Mouse (Mus musculus) MEL (cell line): ENCODE data around the gene Sinhcaf. TPM values are rescaled to one million over a fixed set of nuclear protein-coding genes. Genes with fewer than 3 reads are reported as not detected.

Source experiments
- DNase-seq: peaks from one replicate; pipeline ENCODE4 v3.0.0; 2011; ENCODE audit warnings: low read depth, low spot score
- H3K27ac ChIP-seq: 2 replicates; pipeline ENCODE4 v1.5.1; 2012; ENCODE audit warnings: low read depth, mild to moderate bottlenecking, control low read depth, low read length, moderate library complexity; ENCODE audit not compliant: control insufficient read depth
- H3K27me3 ChIP-seq, 2 experiments: fragments of 150-350 bp in 1 of 2; sonication (generic) in 1 of 2; 2 replicates each; pipeline ENCODE4 v1.6.1; 2012; ENCODE audit warnings: low read length in 2 of 2, mild to moderate bottlenecking in 2 of 2, improper control_type of control experiment in 1 of 2, moderate library complexity in 1 of 2; ENCODE audit not compliant: insufficient read depth in 2 of 2, control insufficient read depth in 1 of 2
- H3K36me3 ChIP-seq, 2 experiments: 2 replicates each; pipeline ENCODE4 v1.6.1; 2012 to 2014; ENCODE audit warnings: low read length in 2 of 2, improper control_type of control experiment in 1 of 2, inconsistent platforms in 1 of 2, mild to moderate bottlenecking in 1 of 2; ENCODE audit not compliant: insufficient read depth in 2 of 2, control insufficient read depth in 1 of 2
- H3K4me1 ChIP-seq, 2 experiments: fragments of 150-350 bp in 1 of 2; sonication (generic) in 1 of 2; 2 replicates each; pipeline ENCODE4 v1.6.1; 2012; ENCODE audit warnings: low read length in 2 of 2, improper control_type of control experiment in 1 of 2, mild to moderate bottlenecking in 1 of 2; ENCODE audit not compliant: insufficient read depth in 2 of 2, control insufficient read depth in 1 of 2
- H3K4me3 ChIP-seq, 2 experiments: fragments of 150-350 bp in 1 of 2; sonication (generic) in 1 of 2; 2 replicates each; pipeline ENCODE4 v1.5.1; 2012; ENCODE audit warnings: low read depth in 2 of 2, low read length in 2 of 2, mild to moderate bottlenecking in 2 of 2, moderate library complexity in 2 of 2, control low read depth in 1 of 2, improper control_type of control experiment in 1 of 2; ENCODE audit not compliant: control insufficient read depth in 1 of 2, insufficient read depth in 1 of 2
- H3K79me2 ChIP-seq: 2 replicates; pipeline ENCODE4 v1.6.1; 2012; ENCODE audit warnings: mild to moderate bottlenecking, low read length, moderate library complexity; ENCODE audit not compliant: control insufficient read depth, poor library complexity, insufficient read depth
- H3K9ac ChIP-seq: 2 replicates; pipeline ENCODE4 v1.6.1; 2012; ENCODE audit warnings: low read depth, mild to moderate bottlenecking, control low read depth, low read length, moderate library complexity; ENCODE audit not compliant: control insufficient read depth, poor library complexity, severe bottlenecking
- H3K9me3 ChIP-seq: fragments of 150-350 bp; sonication (generic); replicated peaks from 2 replicates; pipeline ENCODE4 v1.6.1; 2012; ENCODE audit warnings: mild to moderate bottlenecking, low read length, improper control_type of control experiment, moderate library complexity; ENCODE audit not compliant: insufficient read depth
- CHD2 ChIP-seq: IDR thresholded peaks from 2 replicates; pipeline ENCODE4 v1.6.1; 2011; ENCODE audit warnings: low read length, improper control_type of control experiment
- HCFC1 ChIP-seq: IDR thresholded peaks from 2 replicates; pipeline ENCODE4 v1.6.1; 2012; ENCODE audit warnings: low read depth, mild to moderate bottlenecking, inconsistent platforms, low read length, improper control_type of control experiment, moderate library complexity
- JUND ChIP-seq: IDR thresholded peaks from 2 replicates; pipeline ENCODE4 v1.6.1; 2011; ENCODE audit warnings: low read depth, mild to moderate bottlenecking, improper control_type of control experiment, low read length
- KAT2A ChIP-seq: conservative IDR thresholded peaks from 2 replicates; pipeline ENCODE4 v1.6.1; 2012; ENCODE audit warnings: low read depth, low read length, improper control_type of control experiment, inconsistent platforms
- MAX ChIP-seq: IDR thresholded peaks from 2 replicates; pipeline ENCODE4 v1.6.1; 2011; ENCODE audit warnings: low read length, improper control_type of control experiment
- POLR2AphosphoS2 ChIP-seq: IDR thresholded peaks from 2 replicates; pipeline ENCODE4 v1.6.1; 2011; ENCODE audit warnings: low read length, improper control_type of control experiment
- SIN3A ChIP-seq: IDR thresholded peaks from 2 replicates; pipeline ENCODE4 v1.6.1; 2012; ENCODE audit warnings: low read length, improper control_type of control experiment, inconsistent platforms
- TBP ChIP-seq: IDR thresholded peaks from 2 replicates; pipeline ENCODE4 v1.8.0; 2011; ENCODE audit warnings: low read depth, low read length, improper control_type of control experiment
- UBTF ChIP-seq: IDR thresholded peaks from 2 replicates; pipeline ENCODE4 v1.6.1; 2012; ENCODE audit warnings: low read depth, mild to moderate bottlenecking, inconsistent platforms, low read length, improper control_type of control experiment, moderate library complexity, borderline replicate concordance; ENCODE audit not compliant: insufficient read depth
- USF2 ChIP-seq, 2 experiments: IDR thresholded peaks; 2 replicates each; pipeline ENCODE4 v1.6.1; 2011 to 2012; ENCODE audit warnings: improper control_type of control experiment in 2 of 2, low read length in 2 of 2, borderline replicate concordance in 1 of 2, inconsistent platforms in 1 of 2, low read depth in 1 of 2, mild to moderate bottlenecking in 1 of 2; ENCODE audit not compliant: insufficient read depth in 1 of 2
- polyA plus RNA-seq, 2 experiments: library from polyadenylated mRNA; stranded (reverse) in 1 of 2; unstranded in 1 of 2; fragments of >175 nt in 1 of 2; fragments of >200 nt in 1 of 2; gene quantifications; 2 replicates each; pipeline versions ENCODE4 v1.2.1 to v1.2.4; 2012; ENCODE audit warnings: low replicate concordance in 2 of 2, low read depth in 1 of 2; ENCODE audit not compliant: insufficient read length in 2 of 2, insufficient read depth in 1 of 2, missing spikeins in 1 of 2
- total RNA-seq: library from RNA; depleted of rRNA; stranded (reverse); fragments of 300-350 nt; gene quantifications from 2 replicates; pipeline ENCODE4 v1.2.3, GENCODE M21; 2012; rRNA removed

Sinhcaf gene
- total and polyA plus RNA-seq, 3 experiments, result 34.7 to 59.7 (median 54.4) TPM

DNA sequence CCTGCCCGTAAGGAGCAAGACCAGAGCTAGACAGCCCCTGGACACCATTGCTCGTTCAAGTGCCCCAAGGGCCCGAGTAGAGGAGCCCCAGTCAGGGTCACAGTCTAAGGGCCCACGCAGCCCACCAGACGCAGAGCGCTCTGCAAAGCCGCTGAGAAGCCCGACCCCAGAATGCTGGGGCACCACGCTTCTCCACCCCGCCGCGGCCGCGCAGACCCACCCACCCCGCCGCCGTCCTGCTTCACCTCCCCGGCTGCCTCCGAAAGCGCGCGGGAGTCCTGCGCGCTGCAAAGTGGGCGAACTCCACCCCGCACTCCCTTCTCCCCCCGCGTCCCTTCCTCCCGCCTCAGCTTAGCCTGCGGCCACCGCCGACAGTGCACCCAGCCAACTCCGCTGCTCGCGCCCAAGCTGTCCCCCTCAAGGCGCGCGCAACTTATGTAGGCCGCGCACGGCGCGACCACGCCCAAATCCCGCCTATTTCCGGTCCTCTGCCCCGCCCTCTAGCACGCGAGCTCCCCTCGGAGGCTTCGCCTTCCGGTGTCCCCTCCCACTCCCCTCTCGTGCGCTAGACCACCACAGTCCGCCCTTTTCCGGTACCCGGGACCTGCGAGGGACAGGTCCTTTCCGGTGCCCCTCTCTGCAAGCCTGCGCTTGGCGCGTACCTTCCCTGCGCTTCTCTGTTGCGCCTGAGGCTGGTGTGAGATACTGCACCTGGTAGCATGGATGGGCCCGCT lies 50.3 kb downstream of the Sinhcaf start, which contains the start of gene Caprin2 (continued):
- TF ChIP-seq KAT2A (peak; percentile 56; the same call in 1 of the 2 replicates), SIN3A (peak; percentile 54), HCFC1 (peak; percentile 76), UBTF (peak; percentile 78; the same call in 1 of the 2 replicates), POLR2AphosphoS2 (peak; percentile 97)
- TF ChIP-seq, all 39 proteins: peak for 23

DNA sequence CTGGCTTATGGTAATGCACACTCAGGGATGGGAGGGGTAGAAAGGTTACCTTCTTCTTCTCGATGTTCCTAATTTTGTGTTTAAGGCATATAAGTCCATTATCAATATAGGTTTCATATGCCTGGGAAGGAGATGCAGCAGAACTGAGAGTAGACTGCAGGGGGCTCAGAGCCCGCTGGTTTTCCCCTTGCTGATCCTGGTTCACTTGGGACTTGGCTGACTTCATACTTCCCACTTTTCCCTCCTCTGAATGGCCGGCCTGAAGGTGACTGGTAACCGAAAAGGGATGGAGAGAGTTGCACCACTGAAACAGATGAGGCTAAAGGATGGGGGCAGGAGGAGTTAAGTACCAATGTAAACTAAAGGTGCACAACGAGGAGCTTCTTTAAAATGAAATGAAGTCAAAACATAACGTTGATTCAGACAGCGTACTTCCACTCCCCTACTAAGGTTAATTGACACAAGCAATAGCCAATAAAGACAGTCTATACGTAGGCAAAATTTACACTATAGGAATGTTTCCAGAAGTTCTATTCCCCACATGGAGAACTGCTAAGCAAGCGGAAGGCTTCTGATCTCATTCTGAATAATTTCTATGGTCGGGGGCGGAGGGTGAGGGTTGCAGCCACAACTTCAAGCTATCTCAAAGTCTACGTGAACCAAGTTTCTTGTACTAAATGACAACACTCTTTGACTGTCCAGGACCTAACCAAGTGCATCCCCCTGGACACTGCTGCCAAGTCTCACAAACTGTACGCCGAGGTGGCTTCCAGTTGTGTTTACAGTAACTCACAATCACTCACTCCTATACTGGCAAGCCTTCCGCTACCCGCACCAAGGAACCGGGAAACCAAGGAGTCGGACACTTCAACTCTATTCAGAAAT lies 51.1 kb downstream of the Sinhcaf start:
- Histone ChIP-seq H3K36me3 (peaks cover 0 to 16% of the 10 kb centered on the region in 2 experiments; a peak in 2 of 4 replicates), H3K9me3 (no peaks in the 10 kb centered on the region), H3K4me3 (peak overlapping the region; percentile 80 to 81), H3K27ac (peak overlapping the region; percentile 15; the same call in 1 of the 2 replicates), H3K9ac (peak overlapping the region; percentile 77), H3K27me3 (no peaks in the 10 kb centered on the region), H3K4me1 (peaks cover 3 to 6% of the 10 kb centered on the region in 2 experiments; a peak in 3 of 4 replicates), H3K79me2 (no peaks in the 10 kb centered on the region; the same call in 1 of the 2 replicates)
- TF ChIP-seq KAT2A (0 out of 2 replicates have a peak, but pooled peaks have one; percentile 8), MAX (peak; percentile 13; the same call in 1 of the 2 replicates), CHD2 (no peak), TBP (peak; percentile 56), JUND (no peak)
- DNase-seq, result peak; percentile 76

DNA sequence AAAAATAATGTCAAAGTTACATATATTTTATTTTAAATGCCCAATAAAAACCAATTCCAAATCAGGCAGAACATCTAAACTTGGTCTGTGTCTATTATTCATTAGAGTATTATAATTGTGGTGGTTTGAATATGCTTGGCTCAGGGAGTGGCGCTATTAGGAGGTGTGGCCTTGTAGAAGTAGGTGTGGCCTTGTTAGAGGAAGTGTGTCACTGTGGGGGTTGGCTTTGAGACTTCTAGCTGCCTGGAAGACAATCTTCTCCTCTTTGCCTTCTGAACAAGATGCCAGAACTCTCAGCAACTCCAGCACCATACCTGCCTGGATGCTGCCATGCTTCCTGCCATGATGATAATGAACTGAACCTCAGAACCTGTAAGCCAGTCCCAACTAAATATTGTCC lies 72.4 kb downstream of the Sinhcaf start:
- H3K4me1 ChIP-seq, result no peaks in the 10 kb centered on the region
- no peaks in the 10 kb centered on the region for H3K27me3 ChIP-seq
- no peak overlapping the region for H3K9ac ChIP-seq
- no peaks in the 10 kb centered on the region for H3K79me2 ChIP-seq
- DNase-seq, result peak; percentile 20
- no peak overlapping the region for H3K4me3 ChIP-seq
- no peaks in the 10 kb centered on the region for H3K36me3 ChIP-seq
- no peak overlapping the region for H3K27ac ChIP-seq
- H3K9me3 ChIP-seq, result no peaks in the 10 kb centered on the region
- TF ChIP-seq HCFC1 (no peak), USF2 (IDR thresholded peaks at IDR 0.05; ENCODE audit: borderline replicate concordance in 1 of 2, insufficient read depth in 1 of 2, low read depth in 1 of 2, low read length in 2 of 2) (no peak)

Other genes starting within 250 kb of the Sinhcaf start
- 27.7 and 28.3 TPM in 2 replicates for gene Ipo8, start 115.0 kb downstream of the Sinhcaf start, total RNA-seq
- gene Ipo8, start 115.0 kb downstream of the Sinhcaf start, polyA plus RNA-seq, result 10 to 100 TPM in 1 of 2 experiments, not detected in 1; 23.4 TPM
- gene Caprin2, start 50.2 kb downstream of the Sinhcaf start, total RNA-seq, result 4.2 and 5.9 TPM in 2 replicates
- gene Caprin2, start 50.2 kb downstream of the Sinhcaf start, polyA plus RNA-seq, result 1 to 10 TPM in 1 of 2 experiments, not detected in 1; 6.4 TPM
- gene Dennd5b, start 155.2 kb upstream of the Sinhcaf start, total RNA-seq, result 0.65 and 1.1 TPM in 2 replicates
- gene Dennd5b, start 155.2 kb upstream of the Sinhcaf start, polyA plus RNA-seq, result 1 to 10 TPM in 1 of 2 experiments, not detected in 1; 1.3 TPM
- not detected in 2 replicates for gene Gm10203, start 183.7 kb upstream of the Sinhcaf start, total RNA-seq
- not detected for gene Gm10203, start 183.7 kb upstream of the Sinhcaf start, polyA plus RNA-seq
- 3.4 TPM in 2 replicates for gene Etfbkmt, start 193.4 kb upstream of the Sinhcaf start, total RNA-seq
- 1 to 10 TPM in 1 of 2 experiments, not detected in 1; 5.7 TPM for gene Etfbkmt, start 193.4 kb upstream of the Sinhcaf start, polyA plus RNA-seq
- gene Amn1, start 242.2 kb upstream of the Sinhcaf start, total RNA-seq, result 2.7 and 4.4 TPM in 2 replicates
- 1 to 10 TPM in 1 of 2 experiments, not detected in 1; 2.7 TPM for gene Amn1, start 242.2 kb upstream of the Sinhcaf start, polyA plus RNA-seq